In genomic region chr12:9275697-9276096, GRCm38 (mm10) we compare ENCODE assay signal across 16 mouse cellular contexts.
"Had no signal": no experiment of that assay in that cellular context is flagged by ENCODE, and none has a peak within 500 bp of the region (broad histone marks: within the 10 kb centered on the region; RNA-seq: fewer than 3 reads in every experiment).

No protein-coding gene starts in this region.

- H3K9me3 ChIP-seq: limb, embryonic 12.5 days; liver, embryonic 13.5 days; lung, embryonic 15.5 days; midbrain, embryonic 10.5 days; neural tube, embryonic 12.5 days had no signal

- H3K9ac ChIP-seq: limb, embryonic 12.5 days; liver, embryonic 13.5 days; liver, postnatal 0 days; lung, embryonic 15.5 days; neural tube, embryonic 12.5 days had no signal

- H3K36me3 ChIP-seq: limb, embryonic 12.5 days; liver, embryonic 13.5 days; lung, embryonic 15.5 days; midbrain, embryonic 10.5 days; neural tube, embryonic 12.5 days had no signal

- H3K27me3 ChIP-seq: liver, embryonic 13.5 days; lung, embryonic 15.5 days; neural tube, embryonic 12.5 days had no signal

- ATAC-seq: liver, postnatal 0 days had no signal

- H3K4me3 ChIP-seq: limb, embryonic 12.5 days; liver, embryonic 13.5 days; lung, embryonic 15.5 days; midbrain, embryonic 10.5 days; myocyte; neural tube, embryonic 12.5 days had no signal

- H3K27ac ChIP-seq: limb, embryonic 12.5 days; liver, embryonic 13.5 days; lung, embryonic 15.5 days; midbrain, embryonic 10.5 days; neural tube, embryonic 12.5 days had no signal

- DNase-seq: kidney, adult 11 months; liver; liver, embryonic 13.5 days; liver, postnatal 0 days; lung, postnatal 36 days; midbrain, embryonic 14.5 days; retina, postnatal 1 day; right cerebral cortex, postnatal 4 days; spleen, adult 18-20 months; thymus, adult 18-20 months; thymus, postnatal 14 days had no signal

- H3K4me1 ChIP-seq: liver, embryonic 13.5 days; lung, embryonic 15.5 days; neural tube, embryonic 12.5 days had no signal

- H3K4me2 ChIP-seq: limb, embryonic 12.5 days; liver, embryonic 13.5 days; lung, embryonic 15.5 days; neural tube, embryonic 12.5 days had no signal
